8 mouse cellular contexts compared by ENCODE assay signal in genomic region chr16:18629390-18630231, GRCm38 (mm10). TPM values are rescaled to one million over a fixed set of nuclear protein-coding genes. Genes with fewer than 3 reads are reported as not detected.
A peak's percentile ranks its signal among the peaks of the same experiment; 100 is the strongest.
DNase-seq lines count a peak whose midpoint lies in the region; ATAC-seq lines count a peak whose summit lies in the region.

Gene Sept5, minus strand, starts transcription at chr16:18629954.

- H3K9ac ChIP-seq in forebrain, embryonic 16.5 days (replicated peaks; ENCODE audit: low read depth, low read length), result peak within 1 kb of the TSS; percentile 99
- H3K9ac ChIP-seq in lung, embryonic 15.5 days, result peak within 1 kb of the TSS; percentile 69

- H3K4me3 ChIP-seq in forebrain, embryonic 16.5 days (replicated peaks; ENCODE audit: low read length), result peak within 1 kb of the TSS; percentile 89
- H3K4me3 ChIP-seq in lung, embryonic 15.5 days, result peak within 1 kb of the TSS; percentile 76

- H3K27me3 ChIP-seq in forebrain, embryonic 16.5 days (replicated peaks; ENCODE audit: control insufficient read depth, insufficient read depth, low read length), result peaks cover 13% of the 10 kb centered on the region
- H3K27me3 ChIP-seq in lung, embryonic 15.5 days, result peaks cover 36% of the 10 kb centered on the region

- H3K9me3 ChIP-seq in forebrain, embryonic 16.5 days (ENCODE audit: control insufficient read depth, low read length), result no peaks in the 10 kb centered on the region
- H3K9me3 ChIP-seq in lung, embryonic 15.5 days, result no peaks in the 10 kb centered on the region

- peaks cover 41% of the 10 kb centered on the region for H3K4me1 ChIP-seq in forebrain, embryonic 16.5 days (replicated peaks; ENCODE audit: control insufficient read depth, insufficient read depth, low read length)
- H3K4me1 ChIP-seq in lung, embryonic 15.5 days, result peaks cover 35% of the 10 kb centered on the region

- H3K4me2 ChIP-seq in forebrain, embryonic 16.5 days (ENCODE audit: low read length), result peak within 1 kb of the TSS; percentile 71
- peak within 1 kb of the TSS; percentile 95 for H3K4me2 ChIP-seq in lung, embryonic 15.5 days

- WGBS in forebrain, embryonic 16.5 days, result under 1% methylated on average over 75 of the region's 93 CpGs
- under 1% methylated on average over 61 of the region's 93 CpGs for WGBS in lung, embryonic 15.5 days

- intact Hi-C loops in heart, postnatal 36 days (cut with DNase I), result loop anchor here (2.0 to 5.0 kb wide), 3 partner anchors 49 to 228 kb away; no protein-coding TSS in a partner anchor

- peak within 1 kb of the TSS; percentile 69 for H3K27ac ChIP-seq in forebrain, embryonic 16.5 days (ENCODE audit: low read length)
- H3K27ac ChIP-seq in lung, embryonic 15.5 days, result no peak within 1 kb of the TSS

- H3K36me3 ChIP-seq in forebrain, embryonic 16.5 days (ENCODE audit: control insufficient read depth, insufficient read depth), result no peaks in the 10 kb centered on the region; the same call in 1 of the 2 replicates
- H3K36me3 ChIP-seq in lung, embryonic 15.5 days, result no peaks in the 10 kb centered on the region

- peak; percentile 27 for DNase-seq in R1 (ENCODE audit: low read depth, low spot score)
- DNase-seq in cerebellum, adult 18-20 months, result peak; percentile 84 to 93
- peak; percentile 73 to 74 for DNase-seq in heart, postnatal 36 days
- peak; percentile 30 to 56 for DNase-seq in layer of hippocampus, adult 8-10 months (ENCODE audit: low spot score in 2 of 2)
- peak; percentile 33 for DNase-seq in ovary, postnatal 10 days (ENCODE audit: low spot score)

- peak; percentile 37 for ATAC-seq in forebrain, embryonic 16.5 days
- ATAC-seq in lung, embryonic 15.5 days (ENCODE audit: borderline replicate concordance, extremely low read depth, low FRiP score, low TSS enrichment), result peak; percentile 43; the same call in 1 of the 2 replicates
- no peak for ATAC-seq in monocyte, adult 5-6 weeks (replicated peaks; ENCODE audit: insufficient number of reproducible peaks, low FRiP score, low TSS enrichment, poor library complexity, severe bottlenecking)

RNA-seq across cellular contexts. Expression of gene Sept5, which starts in this region (rescaled TPM):
- polyA plus RNA-seq in forebrain, embryonic 16.5 days (2015; fragmentation: Nextera tagmentation; extraction: Ambion mirVana), result 216 and 228 TPM in 2 replicates
- total RNA-seq in heart, postnatal 36 days (2021), result 1 to 10 TPM; 3.7 to 3.8 TPM
- total RNA-seq in layer of hippocampus, adult 8-10 months (2022), result 100 to 1,000 TPM; 499 to 528 (median 503) TPM
- 20.2 and 20.9 TPM in 2 replicates for polyA plus RNA-seq in lung, embryonic 15.5 days (2015; fragmentation: Nextera tagmentation; extraction: Ambion mirVana)
- 1.5 to 6.3 TPM (median 4.2 TPM) in 3 replicates for total RNA-seq in monocyte, adult 5-6 weeks (2017)

Comparison
In these comparisons a context has a peak if more than half of its experiments do, and no peak if none do; other contexts are left out.
1. RNA of gene Sept5 (total RNA-seq): 499 to 528 TPM in layer of hippocampus, adult 8-10 months; 3.7 to 3.8 TPM in heart, postnatal 36 days and 1.5 to 6.3 TPM in monocyte, adult 5-6 weeks; every median in the first group is over 10 times any median in the second.
2. DNase-seq: peak in every context shown above with its lines; median percentile 88 in cerebellum, adult 18-20 months; 74 in heart, postnatal 36 days; 43 in layer of hippocampus, adult 8-10 months; 33 in ovary, postnatal 10 days; 27 in R1.